Comparison of ENCODE assay signal across 8 mouse cellular contexts in the genomic region with DNA sequence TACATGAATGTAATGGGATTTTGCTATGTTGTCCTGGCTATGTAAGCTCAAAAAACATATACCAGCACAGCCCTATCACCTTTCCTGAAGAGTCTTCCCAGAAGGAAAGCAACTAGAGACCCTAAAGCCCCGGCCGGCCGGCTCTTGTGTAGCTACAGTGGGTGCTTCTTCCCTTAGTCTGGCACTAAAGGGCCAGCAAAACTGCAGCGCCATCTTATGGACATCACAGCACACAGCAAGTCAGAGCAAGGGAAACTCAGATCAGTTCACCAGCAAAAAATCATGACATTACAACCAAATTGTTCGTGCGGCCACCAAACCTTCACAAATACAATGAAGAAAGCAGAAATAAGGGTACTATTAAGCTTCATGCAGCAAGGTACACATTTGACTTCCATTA.
A peak's percentile ranks its signal among the peaks of the same experiment; 100 is the strongest.
DNase-seq lines count a peak whose midpoint lies in the region; ATAC-seq and TF ChIP-seq lines count a peak whose summit lies in the region.

No protein-coding gene starts in this region.

- H3K4me2 ChIP-seq in embryonic facial prominence, embryonic 11.5 days (ENCODE audit: low read depth, low read length), result no peak overlapping the region
- no peak overlapping the region for H3K4me2 ChIP-seq in hindbrain, embryonic 16.5 days (ENCODE audit: low read length)
- H3K4me2 ChIP-seq in lung, embryonic 14.5 days, result no peak overlapping the region

- H3K9me3 ChIP-seq in embryonic facial prominence, embryonic 11.5 days (replicated peaks; ENCODE audit: control insufficient read depth, low read length), result no peaks in the 10 kb centered on the region
- no peaks in the 10 kb centered on the region for H3K9me3 ChIP-seq in hindbrain, embryonic 16.5 days (ENCODE audit: control insufficient read depth, low read length)
- no peaks in the 10 kb centered on the region for H3K9me3 ChIP-seq in lung, embryonic 14.5 days (ENCODE audit: low read depth, low read length)

- no peak overlapping the region for H3K27ac ChIP-seq in embryonic facial prominence, embryonic 11.5 days (replicated peaks; ENCODE audit: low read depth, low read length)
- H3K27ac ChIP-seq in hindbrain, embryonic 16.5 days (ENCODE audit: low read depth, low read length), result peak overlapping the region; percentile 53
- 0 out of 2 replicates have a peak overlapping the region, but pooled peaks have one; percentile 13 for H3K27ac ChIP-seq in lung, embryonic 14.5 days (ENCODE audit: low read depth)

- no peaks in the 10 kb centered on the region for H3K4me1 ChIP-seq in embryonic facial prominence, embryonic 11.5 days (ENCODE audit: control insufficient read depth, insufficient read depth, low read length)
- H3K4me1 ChIP-seq in hindbrain, embryonic 16.5 days (ENCODE audit: control insufficient read depth, insufficient read depth, low read depth, low read length), result peaks cover 42% of the 10 kb centered on the region
- H3K4me1 ChIP-seq in lung, embryonic 14.5 days (ENCODE audit: insufficient read depth), result peaks cover 17% of the 10 kb centered on the region

- no peak for ATAC-seq in embryonic facial prominence, embryonic 11.5 days (replicated peaks; ENCODE audit: insufficient number of reproducible peaks, low FRiP score, low TSS enrichment, low read depth)
- ATAC-seq in hindbrain, embryonic 16.5 days, result no peak
- no peak for ATAC-seq in lung, embryonic 14.5 days (ENCODE audit: insufficient read depth)

- 52% methylated on average over 6 of the region's 6 CpGs for WGBS in embryonic facial prominence, embryonic 11.5 days
- WGBS in hindbrain, embryonic 16.5 days, result 41% methylated on average over 6 of the region's 6 CpGs
- WGBS in lung, embryonic 14.5 days, result 44% methylated on average over 6 of the region's 6 CpGs

- peak; percentile 15 for DNase-seq in adrenal gland, postnatal 25 days
- DNase-seq in adrenal gland, postnatal 4 days (ENCODE audit: low spot score in 2 of 2), result no peak
- peak; percentile 20 for DNase-seq in urinary bladder, postnatal 14 days (ENCODE audit: low spot score)
- DNase-seq in urinary bladder, postnatal 25 days (ENCODE audit: low spot score), result no peak
- peak; percentile 63 for DNase-seq in embryonic facial prominence, embryonic 11.5 days (ENCODE audit: low spot score)
- peak; percentile 68 for DNase-seq in lung, embryonic 14.5 days
- peak; percentile 27 for DNase-seq in retina, postnatal 7 days (ENCODE audit: low read depth, low spot score)

- no peak overlapping the region for H3K9ac ChIP-seq in embryonic facial prominence, embryonic 11.5 days (replicated peaks; ENCODE audit: low read length)
- no peak overlapping the region for H3K9ac ChIP-seq in hindbrain, embryonic 16.5 days (ENCODE audit: low read depth, low read length)
- H3K9ac ChIP-seq in lung, embryonic 14.5 days, result no peak overlapping the region

- no peak overlapping the region for H3K4me3 ChIP-seq in embryonic facial prominence, embryonic 11.5 days (ENCODE audit: low read depth, low read length)
- H3K4me3 ChIP-seq in hindbrain, embryonic 16.5 days (ENCODE audit: low read length), result no peak overlapping the region
- no peak overlapping the region for H3K4me3 ChIP-seq in lung, embryonic 14.5 days (ENCODE audit: low read depth, low read length)

- no peaks in the 10 kb centered on the region for H3K36me3 ChIP-seq in embryonic facial prominence, embryonic 11.5 days (replicated peaks; ENCODE audit: control insufficient read depth, insufficient read depth, low read depth, low read length)
- H3K36me3 ChIP-seq in hindbrain, embryonic 16.5 days (ENCODE audit: control insufficient read depth, insufficient read depth, low read length), result no peaks in the 10 kb centered on the region
- H3K36me3 ChIP-seq in lung, embryonic 14.5 days (ENCODE audit: insufficient read depth), result no peaks in the 10 kb centered on the region

- H3K27me3 ChIP-seq in embryonic facial prominence, embryonic 11.5 days (ENCODE audit: control insufficient read depth, insufficient read depth, low read length), result no peaks in the 10 kb centered on the region
- no peaks in the 10 kb centered on the region for H3K27me3 ChIP-seq in hindbrain, embryonic 16.5 days (replicated peaks; ENCODE audit: control insufficient read depth, insufficient read depth, low read length)
- no peaks in the 10 kb centered on the region for H3K27me3 ChIP-seq in lung, embryonic 14.5 days (ENCODE audit: insufficient read depth, low read length)

- peak; percentile 67 for TF ChIP-seq CTCF in lung, embryonic 14.5 days (IDR thresholded peaks at IDR 0.05; ENCODE audit: low read depth)

Comparison
In these comparisons a context has a peak if more than half of its experiments do, and no peak if none do; other contexts are left out.
1. DNase-seq: peak in adrenal gland, postnatal 25 days (single experiment), urinary bladder, postnatal 14 days (single experiment), embryonic facial prominence, embryonic 11.5 days (single experiment), lung, embryonic 14.5 days (single experiment) and retina, postnatal 7 days (single experiment); none in adrenal gland, postnatal 4 days (0 of 2) and urinary bladder, postnatal 25 days (single experiment).